Mouse (Mus musculus) thymus, postnatal 0 days (tissue): ENCODE measurements around the gene Igfbp2. TPM values are rescaled to one million over a fixed set of nuclear protein-coding genes. Genes with fewer than 3 reads are reported as not detected.

Experiments
- DNase-seq: peaks from one replicate; pipeline ENCODE4 v3.0.0-alpha.2; 2015; ENCODE audit warnings: low spot score
- polyA plus RNA-seq: library from polyadenylated mRNA; unstranded; fragments of >200 nt; fragmentation: Nextera tagmentation; extraction: Ambion mirVana; gene quantifications from 2 replicates; pipeline ENCODE4 v1.2.1, GENCODE M21; 2015

Gene Igfbp2
- polyA plus RNA-seq, 1 experiment from 2014 or later: 38.8 TPM

- DNase-seq: no peak
Measured at GRCm38 (mm10) chr1:72870615-72871336, 46.5 kb downstream of the Igfbp2 start.

GRCm38 (mm10) chr1:72871337-72871696 lies 47.0 kb downstream of the Igfbp2 start:
- no peak for DNase-seq

GRCm38 (mm10) chr1:72871697-72872411 lies 47.6 kb downstream of the Igfbp2 start:
- peak; percentile 23 for DNase-seq

GRCm38 (mm10) chr1:72872521-72872920 lies 48.2 kb downstream of the Igfbp2 start:
- DNase-seq: peak; percentile 70

- no peak for DNase-seq
Measured at GRCm38 (mm10) chr1:72873078-72873477, 48.8 kb downstream of the Igfbp2 start.

GRCm38 (mm10) chr1:72873511-72874286 lies 49.4 kb downstream of the Igfbp2 start:
- DNase-seq: no peak

GRCm38 (mm10) chr1:72874287-72875211 lies 50.2 kb downstream of the Igfbp2 start, which contains the start of gene Igfbp5:
Igfbp5 (minus strand) TSS chr1:72874884.
- DNase-seq: no peak

- no peak for DNase-seq
Measured at GRCm38 (mm10) chr1:72875708-72876107, 51.4 kb downstream of the Igfbp2 start.

- no peak for DNase-seq
Measured at GRCm38 (mm10) chr1:72876111-72876510, 51.8 kb downstream of the Igfbp2 start.

- peak; percentile 16 for DNase-seq
Measured at GRCm38 (mm10) chr1:72877892-72878291, 53.6 kb downstream of the Igfbp2 start.

- DNase-seq: no peak
Measured at GRCm38 (mm10) chr1:72878473-72879318, 54.4 kb downstream of the Igfbp2 start.

- DNase-seq: no peak
Measured at GRCm38 (mm10) chr1:72879319-72879634, 55.0 kb downstream of the Igfbp2 start.

- no peak for DNase-seq
Measured at GRCm38 (mm10) chr1:72885111-72885818, 61.0 kb downstream of the Igfbp2 start.

- no peak for DNase-seq
Measured at GRCm38 (mm10) chr1:72885819-72886169, 61.5 kb downstream of the Igfbp2 start.

GRCm38 (mm10) chr1:72887910-72888309 lies 63.6 kb downstream of the Igfbp2 start:
- no peak for DNase-seq

- DNase-seq: no peak
Measured at GRCm38 (mm10) chr1:72895821-72896220, 71.5 kb downstream of the Igfbp2 start.
